Mouse (Mus musculus) bone marrow macrophage, adult 2 months (primary cell): ENCODE results near the gene Nags. TPM values are rescaled to one million over a fixed set of nuclear protein-coding genes. Genes with fewer than 3 reads are reported as not detected.

ENCODE experiments used
- H3K27ac ChIP-seq: 2 replicates; pipeline ENCODE4 v1.5.1; 2012; ENCODE audit warnings: low read depth, low read length; ENCODE audit not compliant: insufficient read depth
- H3K4me1 ChIP-seq: 2 replicates; pipeline ENCODE4 v1.6.1; 2012; ENCODE audit warnings: low read length; ENCODE audit not compliant: control insufficient read depth, insufficient read depth
- H3K4me3 ChIP-seq: 2 replicates; pipeline ENCODE4 v1.5.1; 2012; ENCODE audit warnings: mild to moderate bottlenecking, low read length, moderate library complexity; ENCODE audit not compliant: insufficient read depth
- CTCF ChIP-seq: IDR thresholded peaks from 2 replicates; pipeline ENCODE4 v1.5.1; 2012; ENCODE audit warnings: low read depth, mild to moderate bottlenecking, low read length, moderate library complexity
- POLR2A ChIP-seq: IDR thresholded peaks from 2 replicates; pipeline ENCODE4 v1.6.1; 2012; ENCODE audit warnings: mild to moderate bottlenecking, low read depth, low read length, borderline replicate concordance
- polyA plus RNA-seq: library from polyadenylated mRNA; stranded (reverse); fragments of >200 nt; gene quantifications from 2 replicates; pipeline ENCODE4 v1.2.4, GENCODE M21; 2012; ENCODE audit not compliant: missing spikeins, insufficient read depth, insufficient read length

Nags gene
- polyA plus RNA-seq, 1 experiment, result not detected

DNA sequence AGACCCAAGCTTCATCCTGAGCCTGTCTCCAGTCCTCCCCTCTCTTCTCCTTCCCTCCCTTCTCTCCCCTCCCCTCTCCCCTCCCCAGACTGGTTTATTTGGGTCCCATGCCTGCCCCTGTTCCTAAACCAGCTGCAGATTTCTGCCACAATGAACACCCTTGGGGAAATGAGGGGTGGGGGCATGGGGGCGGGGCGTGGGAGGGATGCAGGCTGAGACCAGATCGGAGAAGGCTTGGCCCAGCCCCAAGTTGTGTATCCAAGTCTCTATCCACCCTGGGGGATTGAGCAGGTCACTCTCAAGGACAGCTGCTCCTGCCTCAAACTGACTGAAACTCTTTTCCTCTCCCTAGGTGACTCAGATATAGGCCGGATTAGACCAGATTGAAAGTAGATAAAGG lies 10.8 kb upstream of the Nags start:
- no peak overlapping the region for H3K4me3 ChIP-seq
- H3K4me1 ChIP-seq, result peaks cover 5% of the 10 kb centered on the region
- no peak for TF ChIP-seq CTCF
- H3K27ac ChIP-seq, result no peak overlapping the region

DNA sequence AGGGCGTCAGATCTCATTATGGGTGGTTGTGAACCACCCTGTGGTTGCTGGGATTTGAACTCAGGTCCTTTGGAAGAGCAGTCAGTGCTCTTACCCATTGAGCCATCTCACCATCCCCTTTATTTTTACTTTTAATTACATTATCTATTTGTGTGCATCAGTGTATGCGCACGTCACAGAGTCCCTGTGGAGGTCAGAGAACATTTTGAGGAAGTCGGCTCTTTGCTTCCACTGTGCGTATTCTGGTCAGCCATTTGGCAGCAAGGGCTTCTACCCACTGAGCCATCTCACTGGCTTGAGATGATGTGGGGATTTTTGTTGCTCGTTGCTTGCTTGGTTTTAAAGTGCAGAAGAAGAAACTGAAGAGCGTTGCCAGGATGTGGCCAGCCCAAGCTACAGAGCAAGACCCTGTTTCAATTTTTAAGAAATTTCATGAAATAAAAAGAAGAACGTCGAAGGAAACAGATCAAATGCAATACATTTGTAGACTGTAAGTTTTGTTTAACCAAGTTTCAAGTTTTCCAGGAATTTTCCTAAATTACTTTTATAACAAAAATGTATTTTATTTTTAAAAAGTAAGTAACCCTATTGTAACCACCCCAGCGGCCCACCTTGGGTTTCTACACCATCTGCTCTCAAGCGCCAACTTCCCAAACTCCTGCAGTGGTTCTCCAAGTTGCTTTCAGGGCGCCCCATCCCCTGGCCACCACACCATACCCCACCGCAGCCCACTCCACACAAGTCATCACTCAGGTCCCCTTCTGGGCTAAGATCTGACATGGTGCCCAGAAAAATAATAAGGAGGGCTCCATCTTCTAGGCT lies 7.5 kb upstream of the Nags start:
- no peak overlapping the region for H3K27ac ChIP-seq
- no peak overlapping the region for H3K4me3 ChIP-seq
- H3K4me1 ChIP-seq, result peaks cover 5% of the 10 kb centered on the region
- no peak for TF ChIP-seq CTCF
- TF ChIP-seq POLR2A, result no peak

DNA sequence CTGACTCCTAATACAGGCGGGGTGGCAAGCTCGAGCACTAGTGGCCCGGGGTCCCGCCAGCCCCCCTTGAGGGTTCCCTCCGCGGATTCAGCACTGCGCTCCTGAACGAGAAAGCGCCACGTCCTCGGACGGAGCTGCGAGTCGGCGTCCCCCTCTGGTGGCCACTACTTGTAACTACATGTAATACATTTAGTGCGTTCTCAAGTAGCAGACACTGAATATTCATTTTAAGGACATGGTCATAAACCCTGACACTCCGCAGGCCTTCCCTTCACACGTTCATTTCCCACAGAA lies 6.9 kb upstream of the Nags start:
- H3K4me3 ChIP-seq, result no peak overlapping the region
- no peak overlapping the region for H3K27ac ChIP-seq
- H3K4me1 ChIP-seq, result peaks cover 5% of the 10 kb centered on the region
- no peak for TF ChIP-seq POLR2A
- peak; percentile 50 for TF ChIP-seq CTCF

DNA sequence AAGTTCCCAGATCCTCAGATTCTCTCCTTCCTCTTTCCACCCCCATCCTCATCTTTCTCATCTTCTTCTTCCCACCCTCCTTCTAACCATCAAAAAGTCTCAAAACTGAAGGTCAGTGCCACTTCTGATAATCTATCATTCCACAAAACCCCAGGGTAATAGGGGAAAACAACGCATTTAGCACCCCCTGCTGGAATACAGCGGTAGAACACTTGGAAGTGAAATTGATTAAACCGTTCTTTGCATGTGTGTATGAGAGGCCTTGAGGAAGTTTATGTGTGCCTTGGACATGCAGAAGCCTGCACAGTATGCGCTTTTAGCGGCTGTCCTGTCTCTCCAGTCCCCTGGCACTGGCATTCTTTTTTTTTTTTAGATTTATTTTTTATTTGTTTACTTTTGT lies 4.8 kb upstream of the Nags start:
- H3K27ac ChIP-seq, result no peak overlapping the region
- H3K4me1 ChIP-seq, result peaks cover 5% of the 10 kb centered on the region
- TF ChIP-seq CTCF (no peak), POLR2A (no peak)
- H3K4me3 ChIP-seq, result no peak overlapping the region

DNA sequence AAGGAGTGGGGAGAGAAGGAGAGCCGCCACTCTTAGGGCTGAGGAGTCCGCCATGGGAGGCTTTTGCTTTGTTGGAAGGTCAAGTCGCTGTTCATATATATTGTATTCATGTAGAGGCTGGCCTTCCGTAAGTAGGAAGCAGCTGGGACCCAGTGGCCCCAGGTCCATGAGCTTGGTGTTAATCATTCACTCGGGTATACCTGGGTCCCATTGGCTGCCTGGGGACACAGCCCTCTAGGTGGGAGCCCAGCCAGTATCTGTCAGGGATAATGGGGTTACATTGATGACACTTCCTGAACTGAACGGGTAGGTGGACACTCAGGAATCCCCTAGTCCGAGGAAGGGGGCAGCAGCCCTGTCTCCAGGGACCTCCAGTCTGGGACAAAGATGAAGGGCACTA lies 3.0 kb upstream of the Nags start:
- TF ChIP-seq POLR2A (no peak), CTCF (no peak)
- Histone ChIP-seq H3K4me1 (peaks cover 2% of the 10 kb centered on the region; the same call in 1 of the 2 replicates), H3K27ac (no peak overlapping the region), H3K4me3 (no peak overlapping the region)

DNA sequence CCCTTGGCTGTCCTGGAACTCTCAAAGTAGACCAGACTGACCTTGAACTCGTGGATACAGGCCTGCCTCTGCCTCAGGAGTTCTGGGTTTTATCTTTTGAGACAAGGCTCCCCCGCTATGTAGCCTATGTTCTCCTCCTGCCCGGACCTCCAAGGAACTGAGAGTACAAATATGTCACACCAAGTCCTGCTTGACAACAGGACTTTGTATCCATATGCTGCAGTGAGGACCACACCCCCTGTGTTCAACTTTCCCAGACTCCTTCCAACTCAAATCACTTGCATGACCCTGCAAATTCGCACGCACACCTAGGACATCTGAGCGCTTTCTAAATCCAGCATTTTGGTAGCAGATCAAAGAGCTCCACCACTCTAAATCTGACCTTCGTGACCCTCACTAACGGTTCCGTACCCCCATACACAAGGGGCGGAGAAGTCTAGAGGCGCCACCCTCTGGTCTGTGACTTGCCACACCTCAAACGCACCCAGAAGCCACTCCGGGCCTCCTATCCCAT lies 299 bp upstream of the Nags start:
- TF ChIP-seq POLR2A (no peak), CTCF (no peak)
- no peak overlapping the region for H3K27ac ChIP-seq
- peak overlapping the region; percentile 15 for H3K4me3 ChIP-seq
- H3K4me1 ChIP-seq, result no peaks in the 10 kb centered on the region

DNA sequence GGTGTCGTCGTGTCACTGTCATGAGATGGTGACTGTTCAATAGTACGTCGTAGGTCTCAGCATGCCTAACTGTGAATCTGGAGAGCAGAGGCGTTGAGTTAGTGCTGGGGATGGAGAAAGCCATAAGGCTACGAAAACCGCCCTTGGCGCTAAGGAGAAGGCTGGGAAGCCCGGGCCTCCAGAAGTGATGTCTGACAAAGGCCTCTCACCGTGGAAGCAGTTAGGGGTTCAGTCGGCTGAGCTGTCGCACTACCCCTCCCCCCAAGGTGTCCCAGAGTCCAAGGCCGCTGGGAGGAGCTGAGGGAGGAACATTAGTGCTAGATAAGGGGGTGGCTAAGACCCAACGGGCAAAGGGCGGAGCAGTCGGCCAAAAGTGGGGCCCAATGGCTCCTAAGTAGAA lies 692 bp downstream of the Nags start:
- H3K4me3 ChIP-seq, result no peak overlapping the region
- no peak for TF ChIP-seq POLR2A
- TF ChIP-seq CTCF, result no peak
- no peak overlapping the region for H3K27ac ChIP-seq
- H3K4me1 ChIP-seq, result no peaks in the 10 kb centered on the region

DNA sequence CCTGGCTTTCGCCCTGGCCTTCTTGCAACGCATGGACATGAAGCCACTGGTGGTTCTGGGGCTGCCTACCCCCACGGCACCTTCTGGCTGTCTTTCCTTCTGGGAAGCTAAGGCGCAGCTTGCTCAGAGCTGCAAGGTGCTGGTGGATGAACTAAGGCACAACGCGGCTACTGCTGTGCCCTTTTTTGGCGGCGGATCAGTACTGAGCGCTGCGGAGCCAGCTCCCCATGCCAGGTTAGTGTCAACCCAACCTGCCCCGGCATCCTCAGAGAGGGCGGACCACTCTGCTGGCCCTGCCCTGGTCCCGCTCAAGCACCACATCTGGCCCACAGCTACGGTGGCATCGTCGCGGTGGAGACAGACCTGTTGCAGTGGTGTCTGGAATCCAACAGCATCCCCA lies 1.2 kb downstream of the Nags start:
- Histone ChIP-seq H3K27ac (no peak overlapping the region), H3K4me1 (no peaks in the 10 kb centered on the region), H3K4me3 (no peak overlapping the region)
- TF ChIP-seq POLR2A (no peak), CTCF (no peak)

DNA sequence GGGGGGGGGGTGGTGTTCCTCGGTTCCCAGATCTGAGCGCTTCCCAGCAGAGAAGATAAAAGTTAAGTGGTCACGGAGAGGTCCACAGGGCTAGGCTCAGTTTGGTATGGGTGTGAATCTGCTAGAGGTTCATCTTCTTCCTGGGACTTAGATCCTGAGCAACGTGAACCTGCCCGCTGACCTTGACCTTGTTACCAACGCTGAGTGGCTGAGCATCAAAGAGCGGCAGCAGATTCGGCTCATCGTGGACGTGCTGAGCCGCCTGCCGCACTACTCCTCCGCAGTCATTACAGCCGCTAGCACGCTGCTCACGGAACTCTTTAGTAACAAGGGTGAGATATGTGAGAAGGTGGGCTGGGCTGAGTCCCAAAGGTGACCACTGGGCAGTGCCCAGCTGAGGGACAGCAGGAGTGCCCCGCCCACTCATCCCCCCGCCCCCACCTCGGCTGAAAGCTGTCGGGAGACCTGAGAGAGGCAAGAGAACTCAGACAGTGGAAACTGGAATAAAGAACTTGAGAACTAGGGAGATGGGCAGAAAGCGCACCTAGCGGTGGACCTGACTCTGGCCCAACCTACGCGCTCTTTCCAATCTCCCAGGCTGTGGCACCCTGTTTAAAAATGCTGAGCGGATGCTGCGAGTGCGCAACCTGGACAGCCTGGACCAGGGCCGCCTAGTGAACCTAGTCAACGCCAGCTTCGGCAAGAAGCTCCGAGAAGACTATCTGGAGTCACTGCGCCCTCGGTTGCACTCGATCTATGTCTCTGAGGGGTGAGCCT lies 2.1 kb downstream of the Nags start:
- Histone ChIP-seq H3K4me1 (no peaks in the 10 kb centered on the region), H3K4me3 (no peak overlapping the region), H3K27ac (no peak overlapping the region)
- TF ChIP-seq POLR2A, result no peak
- TF ChIP-seq CTCF, result no peak
